Mouse (Mus musculus) ES-Bruce4 (cell line): ENCODE measurements around the gene Tspo. TPM values are rescaled to one million over a fixed set of nuclear protein-coding genes. Genes with fewer than 3 reads are reported as not detected.

Experiments used
- H3K27ac ChIP-seq: 2 replicates; pipeline ENCODE4 v1.5.1; 2012; ENCODE audit warnings: low read length, inconsistent platforms; ENCODE audit not compliant: insufficient read depth
- H3K27me3 ChIP-seq: 2 replicates; pipeline ENCODE4 v1.6.1; 2012; ENCODE audit warnings: mild to moderate bottlenecking, low read length, inconsistent platforms; ENCODE audit not compliant: control insufficient read depth, poor library complexity, insufficient read depth, severe bottlenecking
- H3K36me3 ChIP-seq: 2 replicates; pipeline ENCODE4 v1.6.1; 2012; ENCODE audit warnings: inconsistent platforms, mild to moderate bottlenecking, low read length, moderate library complexity; ENCODE audit not compliant: control insufficient read depth, poor library complexity, insufficient read depth, severe bottlenecking
- H3K4me1 ChIP-seq: one replicate; pipeline ENCODE4 v1.8.1; 2011; ENCODE audit warnings: low read length; ENCODE audit not compliant: control insufficient read depth, insufficient read depth
- H3K4me3 ChIP-seq: 2 replicates; pipeline ENCODE4 v1.5.1; 2011; ENCODE audit warnings: low read depth, mild to moderate bottlenecking, low read length
- H3K9ac ChIP-seq: 2 replicates; pipeline ENCODE4 v1.6.1; 2012; ENCODE audit warnings: low read depth, mild to moderate bottlenecking, inconsistent platforms; ENCODE audit not compliant: poor library complexity, severe bottlenecking
- H3K9me3 ChIP-seq: replicated peaks from 2 replicates; pipeline ENCODE4 v1.6.1; 2012; ENCODE audit warnings: mild to moderate bottlenecking, low read length, inconsistent platforms; ENCODE audit not compliant: control insufficient read depth, poor library complexity, insufficient read depth, severe bottlenecking
- CTCF ChIP-seq: IDR thresholded peaks from one replicate; pipeline ENCODE4 v1.8.1; 2011; ENCODE audit warnings: low read depth, low read length
- EP300 ChIP-seq: IDR thresholded peaks from 2 replicates; pipeline ENCODE4 v1.6.1; 2011; ENCODE audit warnings: low read depth, low read length; ENCODE audit not compliant: insufficient read depth
- POLR2A ChIP-seq: IDR thresholded peaks from one replicate; pipeline ENCODE4 v1.8.1; 2011; ENCODE audit warnings: low read length; ENCODE audit not compliant: insufficient read depth
- polyA plus RNA-seq: library from polyadenylated mRNA; stranded (reverse); fragments of >200 nt; gene quantifications from 2 replicates; pipeline ENCODE4 v1.2.4, GENCODE M21; 2011; ENCODE audit warnings: low read depth; ENCODE audit not compliant: missing spikeins, insufficient read depth, insufficient read length

The Tspo gene
- polyA plus RNA-seq, 1 experiment = 25.9 TPM

DNA sequence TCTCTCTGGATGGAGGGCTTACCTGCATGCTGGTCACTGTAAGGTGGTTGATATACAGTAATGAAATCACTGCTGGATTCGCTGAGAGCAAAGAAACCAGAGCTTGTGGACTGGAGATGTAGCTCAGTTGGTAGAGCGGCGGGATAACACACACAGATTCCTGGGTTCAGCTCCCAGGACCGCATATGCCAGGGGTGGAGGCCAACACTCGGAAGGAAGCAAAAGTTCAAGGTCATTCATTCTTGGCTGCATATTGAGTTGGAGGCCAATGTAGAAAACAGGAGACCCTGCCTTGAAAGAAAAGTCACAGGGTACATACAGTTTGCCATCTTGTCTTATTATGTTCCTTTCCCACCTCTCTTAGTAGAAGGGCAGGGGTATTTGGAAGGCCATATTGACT lies 33.6 kb upstream of the Tspo start:
- no peak for TF ChIP-seq POLR2A
- no peak for TF ChIP-seq EP300
- no peak for TF ChIP-seq CTCF
- Histone ChIP-seq H3K4me1 (peaks cover 6% of the 10 kb centered on the region), H3K9me3 (no peaks in the 10 kb centered on the region), H3K9ac (no peak overlapping the region), H3K27ac (no peak overlapping the region), H3K36me3 (no peaks in the 10 kb centered on the region), H3K4me3 (no peak overlapping the region), H3K27me3 (no peaks in the 10 kb centered on the region)

- Histone ChIP-seq H3K36me3 (no peaks in the 10 kb centered on the region), H3K4me1 (peaks cover 8% of the 10 kb centered on the region), H3K27me3 (no peaks in the 10 kb centered on the region), H3K27ac (no peak overlapping the region), H3K4me3 (no peak overlapping the region), H3K9me3 (no peaks in the 10 kb centered on the region), H3K9ac (no peak overlapping the region)
- no peak for TF ChIP-seq POLR2A
- TF ChIP-seq CTCF = no peak
- TF ChIP-seq EP300 = no peak
Observed at GRCm38 (mm10) chr15:83530233-83530632, 33.2 kb upstream of the Tspo start.

GRCm38 (mm10) chr15:83530688-83531087 lies 32.7 kb upstream of the Tspo start:
- Histone ChIP-seq H3K27ac (no peak overlapping the region), H3K27me3 (no peaks in the 10 kb centered on the region)
- TF ChIP-seq POLR2A (no peak), CTCF (no peak), EP300 (no peak)

DNA sequence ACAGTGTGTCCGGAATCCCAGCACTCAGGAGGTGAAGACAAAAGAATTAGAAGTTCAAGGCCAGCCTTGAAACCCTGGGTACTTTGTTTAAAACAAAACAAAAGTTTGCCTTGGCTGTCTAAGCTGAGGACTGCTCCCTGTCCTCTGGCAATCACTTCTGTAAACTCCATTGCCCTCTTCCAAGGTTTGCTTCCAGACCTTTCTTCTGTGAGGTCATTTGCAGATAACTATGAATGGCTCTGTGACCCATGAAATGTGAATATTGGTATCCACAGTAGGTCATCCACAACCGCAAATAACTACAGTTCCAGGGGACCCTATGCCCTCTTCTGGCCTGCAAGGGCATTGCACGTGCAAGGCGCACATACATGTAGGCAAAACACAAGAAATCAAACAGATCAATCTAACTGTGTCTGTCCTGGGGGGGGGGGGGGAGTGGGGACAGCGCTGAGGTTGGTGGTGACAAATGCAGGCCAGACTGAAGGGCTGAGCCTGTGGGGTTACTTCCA lies 31.4 kb upstream of the Tspo start:
- Histone ChIP-seq H3K9ac (no peak overlapping the region), H3K27ac (no peak overlapping the region), H3K9me3 (no peaks in the 10 kb centered on the region), H3K4me1 (peaks cover 10% of the 10 kb centered on the region), H3K27me3 (no peaks in the 10 kb centered on the region), H3K4me3 (no peak overlapping the region), H3K36me3 (no peaks in the 10 kb centered on the region)
- TF ChIP-seq CTCF (peak; percentile 60), EP300 (no peak), POLR2A (no peak)

More at GRCm38 (mm10) chr15:83530688-83531087, 32.7 kb upstream of the Tspo start:
- Histone ChIP-seq H3K9ac (no peak overlapping the region), H3K4me3 (no peak overlapping the region), H3K36me3 (no peaks in the 10 kb centered on the region), H3K4me1 (peaks cover 10% of the 10 kb centered on the region), H3K9me3 (no peaks in the 10 kb centered on the region)

DNA sequence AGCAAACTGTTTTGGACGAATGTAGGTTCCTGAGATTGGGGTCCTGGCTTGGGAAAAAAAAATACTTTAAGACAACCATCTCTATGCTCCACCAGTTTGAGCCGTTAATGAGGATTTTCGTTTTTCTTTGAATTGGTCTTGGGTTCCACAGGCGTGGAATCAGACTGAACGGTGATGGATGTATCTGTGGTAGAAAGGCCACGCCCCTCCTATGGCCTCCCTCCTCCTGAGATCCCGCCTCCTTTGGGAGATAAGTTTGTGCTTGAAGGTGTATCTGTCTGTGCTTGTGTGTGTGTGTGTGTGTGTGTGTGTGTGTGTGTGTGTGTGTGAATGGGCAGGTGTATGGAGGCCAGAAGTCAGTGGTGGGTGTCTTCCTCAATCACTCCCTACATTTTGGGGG lies 30.8 kb upstream of the Tspo start:
- no peak overlapping the region for H3K27ac ChIP-seq
- no peak overlapping the region for H3K9ac ChIP-seq

GRCm38 (mm10) chr15:83534960-83535889 lies 28.2 kb upstream of the Tspo start:
- no peaks in the 10 kb centered on the region for H3K27me3 ChIP-seq
- no peak overlapping the region for H3K4me3 ChIP-seq
- no peak overlapping the region for H3K9ac ChIP-seq
- TF ChIP-seq EP300 = peak; percentile 71
- TF ChIP-seq CTCF = no peak
- H3K36me3 ChIP-seq = no peaks in the 10 kb centered on the region
- no peaks in the 10 kb centered on the region for H3K9me3 ChIP-seq
- H3K27ac ChIP-seq = no peak overlapping the region
- peaks cover 10% of the 10 kb centered on the region for H3K4me1 ChIP-seq

More for the DNA sequence above, 30.8 kb upstream of the Tspo start:
- no peak overlapping the region for H3K4me3 ChIP-seq
- H3K9me3 ChIP-seq = no peaks in the 10 kb centered on the region
- H3K27me3 ChIP-seq = no peaks in the 10 kb centered on the region
- H3K36me3 ChIP-seq = no peaks in the 10 kb centered on the region
- H3K4me1 ChIP-seq = peaks cover 10% of the 10 kb centered on the region
- TF ChIP-seq CTCF (no peak), EP300 (no peak), POLR2A (no peak)
